Mouse (Mus musculus): Measurements from ENCODE around the gene Ess2.

Ess2 gene

GRCm38 (mm10) chr16:17920586-17920985 is 9.4 kb upstream of the Ess2 start:
- no peak for DNase-seq

GRCm38 (mm10) chr16:17914307-17915249 is 3.4 kb upstream of the Ess2 start, which contains the start of gene Gsc2:
TSS of gene Gsc2 (minus strand) at chr16:17915059.
- no peak for DNase-seq

- DNase-seq = no peak
Measured at GRCm38 (mm10) chr16:17898462-17898861, 12.7 kb downstream of the Ess2 start, which contains the start of the genes Dgcr2 and Tssk2. TSS of gene Dgcr2 (minus strand) at chr16:17898562. TSS of gene Tssk2 (plus strand) at chr16:17898637.

- no peak for DNase-seq
Measured at GRCm38 (mm10) chr16:17896091-17896490, 15.1 kb downstream of the Ess2 start.

- no peak for DNase-seq
Measured at GRCm38 (mm10) chr16:17893923-17894322, 17.2 kb downstream of the Ess2 start, which contains the start of gene Tssk1. TSS of gene Tssk1 (plus strand) at chr16:17894223.

GRCm38 (mm10) chr16:17892606-17893005 is 18.5 kb downstream of the Ess2 start:
- peak; percentile 86 for DNase-seq

- DNase-seq = peak; percentile 100
Measured at GRCm38 (mm10) chr16:17891567-17891959, 19.6 kb downstream of the Ess2 start, which contains the start of gene Gm20518. TSS of gene Gm20518 (minus strand) at chr16:17891671.

- DNase-seq = peak; percentile 91
Measured at GRCm38 (mm10) chr16:17890917-17891566, 20.1 kb downstream of the Ess2 start.

- DNase-seq = no peak
Measured at GRCm38 (mm10) chr16:17890342-17890727, 20.8 kb downstream of the Ess2 start.

- peak; percentile 27 for DNase-seq
Measured at GRCm38 (mm10) chr16:17889689-17890341, 21.3 kb downstream of the Ess2 start.

- no peak for DNase-seq
Measured at GRCm38 (mm10) chr16:17884116-17884515, 27.0 kb downstream of the Ess2 start.

- no peak for DNase-seq
Measured at GRCm38 (mm10) chr16:17882196-17882595, 29.0 kb downstream of the Ess2 start.

- DNase-seq = no peak
Measured at GRCm38 (mm10) chr16:17879571-17879970, 31.6 kb downstream of the Ess2 start.

- DNase-seq = no peak
Measured at GRCm38 (mm10) chr16:17876096-17876495, 35.1 kb downstream of the Ess2 start.

GRCm38 (mm10) chr16:17875174-17875573 is 36.0 kb downstream of the Ess2 start:
- no peak for DNase-seq

- no peak for DNase-seq
Measured at GRCm38 (mm10) chr16:17872995-17873394, 38.2 kb downstream of the Ess2 start.

GRCm38 (mm10) chr16:17871248-17871647 is 39.9 kb downstream of the Ess2 start:
- DNase-seq = no peak

- no peak for DNase-seq
Measured at GRCm38 (mm10) chr16:17865770-17866169, 45.4 kb downstream of the Ess2 start.

- no peak for DNase-seq
Measured at GRCm38 (mm10) chr16:17865293-17865692, 45.9 kb downstream of the Ess2 start.

GRCm38 (mm10) chr16:17858592-17858991 is 52.6 kb downstream of the Ess2 start:
- DNase-seq = no peak

GRCm38 (mm10) chr16:17857157-17857556 is 54.0 kb downstream of the Ess2 start:
- no peak for DNase-seq

- DNase-seq = no peak
Measured at GRCm38 (mm10) chr16:17853263-17853662, 57.9 kb downstream of the Ess2 start.

GRCm38 (mm10) chr16:17851860-17852259 is 59.3 kb downstream of the Ess2 start:
- peak; percentile 86 for DNase-seq
